Mouse (Mus musculus) E14TG2a.4 (cell line): ENCODE data around the gene Atox1.

Source experiments
- H3K27me3 ChIP-seq: 2 replicates; pipeline ENCODE4 v1.6.1; 2014; ENCODE audit warnings: low read length, control low read depth; ENCODE audit not compliant: insufficient read depth
- H3K36me3 ChIP-seq: 2 replicates; pipeline ENCODE4 v1.6.1; 2014; ENCODE audit warnings: low read length, control low read depth; ENCODE audit not compliant: insufficient read depth
- H3K4me1 ChIP-seq: replicated peaks from 2 replicates; pipeline ENCODE4 v1.6.1; 2014; ENCODE audit warnings: low read depth, low read length, control low read depth
- H3K4me3 ChIP-seq: replicated peaks from 2 replicates; pipeline ENCODE4 v1.5.1; 2014; ENCODE audit warnings: mild to moderate bottlenecking, low read length
- H3K9me3 ChIP-seq: 2 replicates; pipeline ENCODE4 v1.6.1; 2014; ENCODE audit warnings: low read length, control low read depth
- CTCF ChIP-seq: conservative IDR thresholded peaks from 2 replicates; pipeline ENCODE4 v1.5.1; 2014; ENCODE audit warnings: low read length
- NANOG ChIP-seq: IDR thresholded peaks from 2 replicates; pipeline ENCODE4 v1.6.1; 2014; ENCODE audit warnings: borderline replicate concordance, low read length, mixed read lengths
- POU5F1 ChIP-seq: IDR thresholded peaks from 2 replicates; pipeline ENCODE4 v1.6.1; 2014; ENCODE audit warnings: low read length, borderline replicate concordance

Gene Atox1

DNA sequence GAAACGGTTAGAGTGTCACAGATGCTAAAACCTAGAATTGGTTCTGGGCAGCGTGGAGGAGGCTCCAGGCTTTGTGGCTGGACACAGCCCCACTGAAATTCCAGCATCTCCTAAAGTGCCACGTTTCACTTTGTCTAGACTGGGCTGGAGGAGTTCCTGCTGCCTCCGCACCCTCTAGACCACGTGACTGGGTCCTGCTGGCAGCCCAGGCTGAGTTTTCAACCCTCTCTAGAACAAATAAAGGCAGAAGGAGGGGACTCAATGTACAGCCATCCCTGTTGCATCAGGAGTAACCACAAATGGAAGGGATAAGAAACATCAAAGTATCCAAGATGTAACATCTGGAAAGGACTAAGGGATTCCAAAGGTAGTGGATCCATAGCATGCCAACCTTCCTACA, 46.7 kb downstream of the Atox1 start:
- no peak for TF ChIP-seq NANOG
- no peak for TF ChIP-seq POU5F1
- no peak for TF ChIP-seq CTCF

GRCm38 (mm10) chr11:55413416-55413796, 47.6 kb downstream of the Atox1 start:
- no peaks in the 10 kb centered on the region for H3K9me3 ChIP-seq
- H3K4me3 ChIP-seq: no peak overlapping the region
- H3K27me3 ChIP-seq: no peaks in the 10 kb centered on the region
- H3K36me3 ChIP-seq: peaks cover 52% of the 10 kb centered on the region
- H3K4me1 ChIP-seq: peaks cover 94% of the 10 kb centered on the region
- TF ChIP-seq NANOG (no peak), POU5F1 (no peak)

More for the DNA sequence above, 46.7 kb downstream of the Atox1 start:
- peaks cover 96% of the 10 kb centered on the region for H3K4me1 ChIP-seq
- H3K4me3 ChIP-seq: no peak overlapping the region
- peaks cover 44% of the 10 kb centered on the region for H3K36me3 ChIP-seq
- no peaks in the 10 kb centered on the region for H3K27me3 ChIP-seq
- H3K9me3 ChIP-seq: no peaks in the 10 kb centered on the region

GRCm38 (mm10) chr11:55412680-55413415, 48.2 kb downstream of the Atox1 start:
- Histone ChIP-seq H3K4me1 (peaks cover 94% of the 10 kb centered on the region), H3K27me3 (no peaks in the 10 kb centered on the region), H3K36me3 (peaks cover 57% of the 10 kb centered on the region), H3K9me3 (no peaks in the 10 kb centered on the region), H3K4me3 (no peak overlapping the region)
- TF ChIP-seq POU5F1: no peak
- TF ChIP-seq CTCF: no peak
- TF ChIP-seq NANOG: no peak

DNA sequence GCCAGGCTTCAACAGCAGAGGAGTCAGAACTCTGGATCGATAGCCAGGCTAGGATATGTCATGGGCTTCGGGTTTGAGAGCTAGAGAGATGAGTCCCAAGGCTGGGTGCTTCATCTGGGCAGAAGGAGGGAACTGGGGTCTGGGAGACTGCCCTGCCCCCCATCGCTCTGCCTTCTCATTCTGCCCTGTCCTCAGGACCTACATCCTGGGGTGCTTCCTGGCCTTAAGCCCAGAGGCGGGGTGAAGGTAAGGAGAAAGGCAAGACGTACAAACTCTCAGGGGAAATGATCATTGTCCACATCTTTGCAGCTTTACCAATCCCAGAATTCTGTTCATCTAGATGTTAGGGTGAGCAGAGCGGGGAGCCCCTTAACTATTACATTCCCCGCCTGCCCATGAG, 49.0 kb downstream of the Atox1 start:
- Histone ChIP-seq H3K36me3 (peaks cover 66% of the 10 kb centered on the region), H3K4me1 (peaks cover 86% of the 10 kb centered on the region), H3K27me3 (no peaks in the 10 kb centered on the region), H3K9me3 (no peaks in the 10 kb centered on the region), H3K4me3 (no peak overlapping the region)
- TF ChIP-seq POU5F1: no peak
- TF ChIP-seq NANOG: no peak
- no peak for TF ChIP-seq CTCF

DNA sequence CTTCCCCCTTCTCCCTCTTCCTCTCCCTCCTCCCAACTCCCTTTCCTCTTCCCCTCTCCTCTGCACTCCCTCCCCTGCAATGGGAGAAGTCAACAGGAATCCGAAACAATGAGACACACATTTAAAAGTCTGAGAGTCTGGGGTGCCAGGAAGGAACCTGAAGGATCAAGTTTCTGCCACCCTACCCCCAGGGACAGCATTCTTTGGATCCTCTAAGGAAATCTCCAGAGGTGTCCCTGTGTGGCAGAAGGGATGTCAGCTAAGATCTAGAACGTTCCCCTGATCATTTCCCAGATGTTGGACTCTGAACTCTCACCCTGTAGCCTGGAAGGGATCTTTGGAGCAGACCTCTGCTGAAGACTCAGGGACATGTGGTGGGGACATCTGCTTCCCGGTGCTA, 50.5 kb downstream of the Atox1 start:
- Histone ChIP-seq H3K27me3 (no peaks in the 10 kb centered on the region), H3K9me3 (no peaks in the 10 kb centered on the region), H3K4me1 (peaks cover 83% of the 10 kb centered on the region), H3K4me3 (no peak overlapping the region), H3K36me3 (peaks cover 81% of the 10 kb centered on the region)
- TF ChIP-seq NANOG (no peak), CTCF (no peak), POU5F1 (no peak)

- H3K4me1 ChIP-seq: peaks cover 84% of the 10 kb centered on the region
- peaks cover 83% of the 10 kb centered on the region for H3K36me3 ChIP-seq
- no peaks in the 10 kb centered on the region for H3K27me3 ChIP-seq
- TF ChIP-seq POU5F1: no peak
- no peak for TF ChIP-seq CTCF
- no peak for TF ChIP-seq NANOG
- H3K4me3 ChIP-seq: no peak overlapping the region
- H3K9me3 ChIP-seq: no peaks in the 10 kb centered on the region
Observed at GRCm38 (mm10) chr11:55410005-55410404, 51.0 kb downstream of the Atox1 start.

- H3K4me3 ChIP-seq: no peak overlapping the region
- H3K4me1 ChIP-seq: peaks cover 62% of the 10 kb centered on the region
- no peaks in the 10 kb centered on the region for H3K9me3 ChIP-seq
- peaks cover 89% of the 10 kb centered on the region for H3K36me3 ChIP-seq
- no peaks in the 10 kb centered on the region for H3K27me3 ChIP-seq
- no peak for TF ChIP-seq POU5F1
- TF ChIP-seq CTCF: no peak
- TF ChIP-seq NANOG: no peak
Observed at GRCm38 (mm10) chr11:55407133-55407532, 53.9 kb downstream of the Atox1 start.

GRCm38 (mm10) chr11:55405601-55406469, 55.2 kb downstream of the Atox1 start:
- TF ChIP-seq POU5F1: no peak
- TF ChIP-seq NANOG: no peak
- TF ChIP-seq CTCF: no peak
- H3K4me1 ChIP-seq: peaks cover 49% of the 10 kb centered on the region
- no peaks in the 10 kb centered on the region for H3K9me3 ChIP-seq
- peaks cover 90% of the 10 kb centered on the region for H3K36me3 ChIP-seq
- no peak overlapping the region for H3K4me3 ChIP-seq
- H3K27me3 ChIP-seq: no peaks in the 10 kb centered on the region
